Mouse (Mus musculus) telencephalon, adult 2 months (tissue): ENCODE measurements around the gene Map3k21.

Source experiments
- DNase-seq: peaks from one replicate; pipeline ENCODE4 v3.0.0-alpha.2; 2011; ENCODE audit warnings: low read depth, low spot score

Gene Map3k21

DNA sequence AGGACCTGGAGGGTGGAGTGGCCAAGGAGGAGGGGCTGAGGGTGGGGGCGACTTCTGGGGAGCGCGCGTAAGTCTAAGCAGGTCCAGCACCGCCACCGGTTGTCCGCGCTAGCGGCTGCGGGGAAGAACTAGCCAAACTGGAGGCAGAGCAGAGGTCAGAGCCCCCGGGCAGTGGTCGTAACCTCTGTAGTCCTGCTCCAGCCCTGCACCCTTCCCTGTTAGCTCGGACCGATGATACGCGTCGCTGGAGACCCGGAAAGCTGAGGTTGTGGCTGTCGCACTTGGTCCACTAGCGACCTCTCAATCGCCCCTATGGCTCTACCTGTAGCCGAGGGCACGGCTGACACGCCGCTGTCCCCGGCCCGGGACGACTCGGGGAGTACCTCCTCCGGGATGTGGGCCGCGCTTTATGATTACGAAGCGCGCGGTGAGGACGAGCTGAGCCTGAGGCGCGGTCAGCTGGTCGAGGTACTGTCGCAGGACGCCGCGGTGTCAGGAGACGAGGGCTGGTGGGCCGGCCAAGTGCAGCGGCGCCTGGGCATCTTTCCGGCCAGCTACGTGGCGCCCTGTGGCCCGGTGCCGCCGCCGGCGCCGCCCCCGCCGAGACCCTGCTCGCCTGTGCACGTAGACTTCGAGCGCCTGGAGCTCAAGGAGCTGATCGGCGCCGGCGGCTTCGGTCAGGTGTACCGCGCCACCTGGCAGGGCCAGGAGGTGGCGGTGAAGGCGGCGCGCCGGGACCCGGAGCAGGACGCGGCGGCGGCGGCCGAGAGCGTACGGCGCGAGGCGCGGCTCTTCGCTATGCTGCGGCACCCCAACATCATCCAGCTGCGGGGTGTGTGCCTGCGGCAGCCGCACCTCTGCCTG is at the start of gene Map3k21:
Gene Map3k21 (plus strand): TSS at position 86 of the 864 bp plus-strand sequence.
- no peak for DNase-seq

GRCm38 (mm10) chr8:125866125-125866524 is 44.1 kb upstream of the Map3k21 start:
- DNase-seq = no peak

- no peak for DNase-seq
Observed at GRCm38 (mm10) chr8:125868552-125868951, 41.7 kb upstream of the Map3k21 start.

DNA sequence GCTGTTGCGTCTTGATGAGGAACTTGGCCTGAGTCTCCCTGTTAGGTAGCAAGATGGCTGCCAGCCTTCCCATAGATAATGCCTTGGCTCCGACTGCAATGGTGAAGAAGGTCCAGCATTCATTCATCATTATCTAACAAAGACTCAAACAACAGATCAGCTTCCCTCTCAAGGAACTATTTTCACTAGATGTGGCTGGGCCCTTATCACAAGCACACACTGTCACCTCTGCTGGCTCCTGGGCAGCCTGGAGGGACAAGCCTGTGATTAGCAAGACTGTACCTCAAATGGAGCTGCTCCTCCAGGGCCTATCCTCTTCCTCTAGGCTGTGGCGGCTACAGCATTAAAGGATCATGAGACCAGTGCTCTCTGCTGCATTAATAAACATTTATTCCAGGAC is 40.5 kb upstream of the Map3k21 start:
- no peak for DNase-seq

DNA sequence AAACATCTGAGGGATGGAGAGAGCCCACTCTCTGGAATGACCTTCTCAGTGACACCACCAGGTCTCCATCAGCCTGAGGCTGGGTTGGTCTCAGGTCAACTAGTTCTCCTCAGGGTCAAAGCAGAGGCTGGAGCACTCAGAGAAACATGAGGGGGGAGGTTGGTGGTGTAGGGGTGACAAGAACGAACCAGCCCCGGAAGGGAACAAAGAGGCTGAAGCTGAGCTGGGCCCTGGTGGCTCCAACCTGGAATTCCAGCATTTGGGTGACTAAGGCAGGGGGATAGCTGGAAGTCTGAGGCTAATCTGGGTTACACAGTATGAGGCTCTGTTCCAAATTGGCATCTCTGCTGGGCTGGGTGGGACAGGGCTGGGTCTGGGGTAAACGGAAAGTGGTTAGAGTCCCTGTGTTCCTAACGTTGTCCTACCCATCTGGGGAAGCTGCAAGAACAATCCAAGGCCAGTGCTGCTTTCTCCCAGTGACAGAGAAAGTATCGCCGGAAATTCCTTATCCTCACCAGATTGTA is 40.0 kb upstream of the Map3k21 start:
- no peak for DNase-seq

DNA sequence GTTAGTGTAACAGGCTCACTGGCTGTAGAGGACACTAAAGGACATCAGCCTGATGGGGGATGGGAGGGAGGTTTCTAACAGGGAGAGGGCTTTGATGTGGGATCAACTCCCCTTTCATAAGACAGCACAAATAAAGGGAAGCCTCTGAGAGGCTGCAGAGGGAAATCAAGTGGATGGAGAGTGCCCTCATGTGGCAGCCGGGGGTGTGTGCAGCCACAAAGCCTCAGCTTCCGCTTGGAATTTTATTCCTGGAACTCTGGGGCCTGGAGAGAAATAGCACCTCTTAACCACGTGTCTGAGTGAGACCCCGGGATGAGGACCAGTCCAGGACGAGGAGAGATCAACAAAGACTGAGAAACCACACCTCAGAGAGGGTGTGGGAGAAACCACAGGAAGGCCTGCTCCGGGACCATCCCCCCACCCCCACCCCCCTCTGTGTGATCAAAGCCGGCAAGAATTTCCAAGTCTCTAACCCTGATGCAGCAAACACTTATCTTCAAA is 39.4 kb upstream of the Map3k21 start:
- no peak for DNase-seq

DNA sequence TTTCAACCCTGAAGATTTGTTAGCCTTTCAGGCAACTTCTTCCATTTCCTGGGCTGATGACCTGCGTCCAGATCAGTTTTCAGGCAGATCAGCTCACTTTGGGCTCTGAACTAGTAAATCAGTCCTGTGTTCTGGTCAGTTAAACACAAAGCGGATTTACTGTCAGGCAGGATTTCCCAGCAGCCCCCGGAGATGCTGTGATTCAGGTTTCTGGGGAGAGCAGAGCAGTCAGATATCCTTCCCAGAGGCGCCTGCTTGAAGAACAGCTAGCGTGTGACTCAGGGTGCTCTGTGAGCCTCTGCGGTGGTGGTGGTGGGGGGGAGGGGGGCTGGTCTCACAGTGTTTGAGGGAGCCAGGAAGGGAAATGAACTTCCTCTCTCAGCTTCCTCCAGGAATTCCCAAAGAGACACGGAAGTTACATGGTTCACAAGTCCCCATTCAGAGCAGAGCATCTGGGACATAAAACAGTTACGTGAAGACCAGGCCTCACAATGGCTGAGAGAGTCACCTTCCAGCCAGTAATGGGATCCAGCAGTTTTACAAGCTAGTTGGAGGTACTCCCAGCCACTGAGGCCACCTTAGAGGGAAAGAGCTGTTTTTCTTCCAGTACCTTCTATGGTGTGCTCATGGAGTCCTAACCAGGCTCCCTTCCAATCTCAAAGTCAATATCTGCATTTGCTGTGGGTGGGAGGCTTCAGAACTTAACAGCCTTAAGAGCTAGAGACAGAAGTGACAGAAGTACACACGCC is 37.6 kb upstream of the Map3k21 start:
- peak; percentile 56 for DNase-seq

GRCm38 (mm10) chr8:125873250-125873534 is 37.1 kb upstream of the Map3k21 start:
- DNase-seq = no peak

DNA sequence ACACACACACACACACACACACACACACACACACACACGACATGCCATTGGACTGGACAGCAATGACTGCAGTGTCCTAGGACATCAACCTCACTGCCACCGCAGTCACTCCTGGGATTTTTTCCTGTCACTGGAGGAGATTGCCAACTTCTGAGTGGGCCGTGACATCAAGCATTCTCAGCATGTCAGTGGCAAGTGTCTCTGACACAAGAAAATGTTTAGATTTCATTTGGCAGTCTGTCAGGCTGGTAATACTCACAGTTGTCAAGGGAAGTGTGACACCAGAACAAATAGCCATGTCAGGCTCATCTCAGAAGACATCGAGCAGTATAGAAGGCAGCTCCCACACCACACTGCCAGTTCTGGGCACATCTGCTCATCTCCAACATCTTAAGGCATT is 29.8 kb upstream of the Map3k21 start:
- no peak for DNase-seq

DNA sequence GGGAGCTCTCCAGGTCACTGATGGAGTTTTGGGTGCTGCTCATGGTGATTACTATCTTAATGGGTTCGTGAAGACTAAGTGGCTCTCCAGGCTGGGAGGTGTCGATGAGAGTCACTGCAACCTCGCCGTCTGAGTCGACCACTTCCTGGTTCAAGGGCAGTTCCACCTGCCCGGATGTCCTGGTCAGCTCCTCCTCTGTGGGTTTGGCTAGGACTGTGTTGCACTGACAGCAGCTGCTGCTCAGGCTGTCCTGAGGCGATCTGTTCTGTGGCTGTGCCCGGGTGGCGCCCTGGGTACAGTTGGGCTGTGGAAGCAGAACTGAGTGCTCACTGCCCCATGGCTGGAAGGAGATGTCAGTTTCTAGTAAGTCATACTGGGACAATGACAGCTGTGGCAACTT is 22.7 kb upstream of the Map3k21 start:
- DNase-seq = no peak

DNA sequence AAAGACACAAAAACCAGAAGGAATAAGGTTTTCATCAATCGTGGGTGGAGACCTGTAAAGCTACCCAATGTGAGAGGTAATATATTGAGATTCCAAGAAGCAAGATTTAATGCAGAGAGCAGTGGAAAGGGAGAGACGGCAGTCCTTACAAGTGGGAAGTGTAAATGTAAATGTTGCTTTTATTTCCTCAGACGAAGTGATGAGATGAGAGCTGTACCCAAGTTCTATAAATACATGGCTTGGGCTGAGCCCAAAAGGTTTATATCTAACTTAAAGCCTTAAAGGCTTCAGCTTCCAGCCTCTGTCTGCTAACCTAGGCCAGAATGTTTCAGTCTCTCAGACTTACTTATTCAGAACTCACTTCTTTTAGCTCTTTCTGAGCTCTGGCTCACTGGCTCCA is 20.3 kb upstream of the Map3k21 start:
- DNase-seq = peak; percentile 79

DNA sequence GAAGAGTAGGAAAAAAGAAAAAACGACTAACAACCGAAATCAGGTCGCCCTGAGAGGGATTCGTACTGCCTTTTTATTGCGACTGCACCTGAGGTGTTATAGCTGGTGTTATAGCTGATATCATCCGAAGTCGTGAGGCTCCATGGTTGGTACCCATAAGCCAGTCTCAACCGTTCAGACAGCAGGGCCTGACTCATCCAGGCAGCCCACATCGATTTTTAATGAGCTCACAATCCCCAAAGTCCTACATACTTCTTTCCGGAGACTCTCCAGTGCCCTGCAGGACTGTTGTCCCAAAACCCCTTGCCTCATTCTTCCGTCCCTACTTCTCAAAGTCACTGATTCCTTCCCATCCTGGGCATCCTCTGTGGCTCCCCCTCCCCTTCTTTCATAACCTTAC is 12.9 kb upstream of the Map3k21 start:
- no peak for DNase-seq

GRCm38 (mm10) chr8:125897868-125898788 is 12.1 kb upstream of the Map3k21 start, which contains the start of gene Pcnx2:
TSS of gene Pcnx2 (minus strand) at chr8:125898317.
- peak; percentile 92 for DNase-seq

GRCm38 (mm10) chr8:125898899-125899298 is 11.4 kb upstream of the Map3k21 start:
- peak; percentile 77 for DNase-seq

DNA sequence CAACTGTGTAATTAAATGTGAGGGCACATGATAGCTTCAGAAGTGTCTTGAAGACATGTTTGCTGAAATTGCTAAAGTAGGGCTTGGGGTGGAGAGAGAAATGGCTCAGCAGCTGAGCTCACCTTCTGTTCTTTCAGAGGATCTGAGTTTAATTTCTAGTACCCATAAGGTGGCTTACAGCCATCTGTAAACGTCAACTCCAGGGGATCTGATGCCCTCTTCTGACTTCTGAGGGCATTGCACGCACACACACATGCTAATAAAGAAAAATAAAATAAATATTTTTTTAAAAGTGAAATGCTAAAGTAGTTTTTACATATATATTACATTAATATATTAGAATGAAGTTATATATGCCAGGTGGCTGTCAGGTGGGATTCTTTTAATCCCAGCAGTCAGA is 9.1 kb upstream of the Map3k21 start:
- DNase-seq = no peak

GRCm38 (mm10) chr8:125902521-125902920 is 7.7 kb upstream of the Map3k21 start:
- no peak for DNase-seq

- no peak for DNase-seq
Observed at GRCm38 (mm10) chr8:125905341-125905740, 4.9 kb upstream of the Map3k21 start.

GRCm38 (mm10) chr8:125907311-125907710 is 2.9 kb upstream of the Map3k21 start:
- no peak for DNase-seq

GRCm38 (mm10) chr8:125909661-125910364 is 437 bp upstream of the Map3k21 start:
- no peak for DNase-seq

DNA sequence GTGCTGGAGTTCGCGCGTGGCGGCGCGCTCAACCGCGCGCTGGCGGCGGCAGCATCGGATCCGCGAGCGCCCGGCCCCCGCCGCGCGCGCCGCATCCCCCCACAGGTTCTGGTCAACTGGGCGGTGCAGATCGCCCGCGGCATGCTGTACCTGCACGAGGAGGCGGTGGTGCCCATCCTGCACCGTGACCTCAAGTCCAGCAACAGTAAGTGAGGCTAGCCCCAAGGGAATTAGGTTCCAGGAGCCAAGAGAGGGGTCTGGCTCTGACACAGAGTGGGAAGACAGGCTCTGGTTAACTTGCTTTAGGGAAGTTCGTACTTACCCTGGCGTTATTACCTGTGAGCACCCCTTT is 955 bp downstream of the Map3k21 start:
- no peak for DNase-seq

GRCm38 (mm10) chr8:125913206-125913605 is 3.0 kb downstream of the Map3k21 start:
- no peak for DNase-seq
